ENCODE assay signal across 9 mouse cellular contexts in genomic region chr3:38299898-38300751, GRCm38 (mm10).
DNase-seq lines count a peak whose midpoint lies in the region; ATAC-seq and TF ChIP-seq lines count a peak whose summit lies in the region.
"Had no signal": no experiment of that assay in that cellular context is flagged by ENCODE, and none has a peak within 500 bp of the region (broad histone marks: within the 10 kb centered on the region; RNA-seq: fewer than 3 reads in every experiment).

No protein-coding gene starts in this region.

- peak; percentile 9 for DNase-seq in kidney, adult 18-20 months
- peak; percentile 44 for DNase-seq in brain, embryonic 14.5 days (ENCODE audit: low read depth)
- DNase-seq in liver, postnatal 0 days: no peak
- DNase-seq in layer of hippocampus, adult 11-12 months (ENCODE audit: low spot score): no peak
- DNase-seq in gastrocnemius, postnatal 10 days: no peak
- no peak for DNase-seq in frontal cortex, postnatal 10 days (ENCODE audit: low spot score in 2 of 2)

- H3K27ac ChIP-seq in kidney, embryonic 14.5 days (ENCODE audit: low read depth, low read length): no peak overlapping the region
- H3K27ac ChIP-seq in heart, embryonic 15.5 days: peak overlapping the region; percentile 60
- peak overlapping the region; percentile 7; the same call in 1 of the 2 replicates for H3K27ac ChIP-seq in liver, postnatal 0 days (ENCODE audit: low read depth)
- H3K27ac ChIP-seq: macrophage had no signal

- ATAC-seq in kidney, embryonic 14.5 days (ENCODE audit: low FRiP score, low TSS enrichment): no peak; the same call in 1 of the 2 replicates
- ATAC-seq in heart, embryonic 15.5 days (replicated peaks; ENCODE audit: insufficient number of reproducible peaks, insufficient read depth, low FRiP score, low read depth): no peak; the same call in 1 of the 2 replicates
- ATAC-seq in liver, postnatal 0 days: no peak

- H3K4me3 ChIP-seq in kidney, embryonic 14.5 days (ENCODE audit: low read length): no peak overlapping the region
- H3K4me3 ChIP-seq in heart, embryonic 15.5 days: no peak overlapping the region
- no peak overlapping the region for H3K4me3 ChIP-seq in liver, postnatal 0 days (ENCODE audit: low read depth, low read length)

- no peak overlapping the region for H3K9ac ChIP-seq in kidney, embryonic 14.5 days (ENCODE audit: low read depth, low read length)
- no peak overlapping the region for H3K9ac ChIP-seq in heart, embryonic 15.5 days
- H3K9ac ChIP-seq in liver, postnatal 0 days (replicated peaks): no peak overlapping the region

- peak; percentile 36; the same call in 1 of the 2 replicates for TF ChIP-seq EP300 in liver, postnatal 0 days (IDR thresholded peaks at IDR 0.05; ENCODE audit: low read depth)

- 70% methylated on average over 11 of the region's 11 CpGs for WGBS in kidney, embryonic 14.5 days
- 47% methylated on average over 11 of the region's 11 CpGs for WGBS in heart, embryonic 15.5 days
- 41% methylated on average over 11 of the region's 11 CpGs for WGBS in liver, postnatal 0 days (ENCODE audit: insufficient replicate concordance)

- H3K27me3 ChIP-seq in kidney, embryonic 14.5 days (ENCODE audit: control insufficient read depth, insufficient read depth, low read length): no peaks in the 10 kb centered on the region
- no peaks in the 10 kb centered on the region for H3K27me3 ChIP-seq in heart, embryonic 15.5 days
- H3K27me3 ChIP-seq in liver, postnatal 0 days (ENCODE audit: insufficient read depth, low read length): no peaks in the 10 kb centered on the region

- TF ChIP-seq CTCF in brain, embryonic 14.5 days (IDR thresholded peaks at IDR 0.05; ENCODE audit: borderline replicate concordance, extremely low read depth, insufficient read depth, insufficient read length): no peak
- TF ChIP-seq CTCF in liver, postnatal 0 days (IDR thresholded peaks at IDR 0.05; ENCODE audit: low read depth): no peak

- H3K4me1 ChIP-seq in kidney, embryonic 14.5 days (ENCODE audit: control insufficient read depth, insufficient read depth, low read length): no peaks in the 10 kb centered on the region; the same call in 1 of the 2 replicates
- H3K4me1 ChIP-seq in heart, embryonic 15.5 days (replicated peaks): peaks cover 14% of the 10 kb centered on the region
- peaks cover 3% of the 10 kb centered on the region; the same call in 1 of the 2 replicates for H3K4me1 ChIP-seq in liver, postnatal 0 days (ENCODE audit: insufficient read depth)

- no peak overlapping the region for H3K4me2 ChIP-seq in kidney, embryonic 14.5 days (replicated peaks; ENCODE audit: low read depth, low read length)
- H3K4me2 ChIP-seq in heart, embryonic 15.5 days: no peak overlapping the region
- H3K4me2 ChIP-seq in liver, postnatal 0 days (ENCODE audit: low read depth, low read length): no peak overlapping the region

- H3K36me3 ChIP-seq in kidney, embryonic 14.5 days (ENCODE audit: control insufficient read depth, insufficient read depth, low read length): no peaks in the 10 kb centered on the region
- H3K36me3 ChIP-seq in heart, embryonic 15.5 days: no peaks in the 10 kb centered on the region
- H3K36me3 ChIP-seq in liver, postnatal 0 days (replicated peaks; ENCODE audit: insufficient read depth, low read length): no peaks in the 10 kb centered on the region

- no peaks in the 10 kb centered on the region; the same call in 1 of the 2 replicates for H3K9me3 ChIP-seq in kidney, embryonic 14.5 days (ENCODE audit: control insufficient read depth, low read length)
- no peaks in the 10 kb centered on the region for H3K9me3 ChIP-seq in heart, embryonic 15.5 days (replicated peaks)
- H3K9me3 ChIP-seq in liver, postnatal 0 days (ENCODE audit: low read length): no peaks in the 10 kb centered on the region

- TF ChIP-seq POLR2A in brain, embryonic 14.5 days (IDR thresholded peaks at IDR 0.05; ENCODE audit: borderline replicate concordance, extremely low read depth, insufficient read depth, insufficient read length, poor library complexity, severe bottlenecking): no peak

Comparison
In these comparisons a context has a peak if more than half of its experiments do, and no peak if none do; other contexts are left out.
1. DNase-seq: peak in kidney, adult 18-20 months (single experiment) and brain, embryonic 14.5 days (single experiment); none in liver, postnatal 0 days (single experiment), layer of hippocampus, adult 11-12 months (single experiment), gastrocnemius, postnatal 10 days (single experiment) and frontal cortex, postnatal 10 days (0 of 2).